Mouse (Mus musculus): ENCODE data around the gene C9orf72.
A peak's percentile ranks its signal among the peaks of the same experiment; 100 is the strongest.

The C9orf72 gene

DNA sequence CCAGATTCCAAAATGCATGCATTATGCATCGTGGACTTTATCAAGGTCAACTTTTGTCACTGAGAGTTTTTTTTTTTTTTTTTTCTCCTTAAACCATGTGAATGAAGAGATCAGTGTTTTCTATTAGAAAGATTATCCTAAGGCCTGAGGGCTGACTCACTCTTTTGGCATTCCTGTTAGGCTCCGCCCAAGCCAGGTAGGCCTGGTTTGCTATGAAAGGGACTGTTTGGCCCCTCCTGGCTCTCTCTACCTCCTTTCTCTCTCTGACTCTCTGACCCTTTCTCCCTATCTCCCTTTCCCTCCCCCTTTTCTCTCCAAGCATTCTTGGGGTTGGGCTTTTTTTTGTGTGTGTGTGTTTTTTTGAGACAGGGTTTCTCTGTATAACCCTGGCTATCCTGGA, 50.4 kb downstream of the C9orf72 start:
- no peak for DNase-seq (ENCODE audit: low read depth)

GRCm38 (mm10) chr4:35173551-35173950, 52.4 kb downstream of the C9orf72 start:
- peak; percentile 74 for DNase-seq (ENCODE audit: low read depth)

- DNase-seq (ENCODE audit: low read depth) = no peak
Measured at GRCm38 (mm10) chr4:35172471-35172870, 53.5 kb downstream of the C9orf72 start.

DNA sequence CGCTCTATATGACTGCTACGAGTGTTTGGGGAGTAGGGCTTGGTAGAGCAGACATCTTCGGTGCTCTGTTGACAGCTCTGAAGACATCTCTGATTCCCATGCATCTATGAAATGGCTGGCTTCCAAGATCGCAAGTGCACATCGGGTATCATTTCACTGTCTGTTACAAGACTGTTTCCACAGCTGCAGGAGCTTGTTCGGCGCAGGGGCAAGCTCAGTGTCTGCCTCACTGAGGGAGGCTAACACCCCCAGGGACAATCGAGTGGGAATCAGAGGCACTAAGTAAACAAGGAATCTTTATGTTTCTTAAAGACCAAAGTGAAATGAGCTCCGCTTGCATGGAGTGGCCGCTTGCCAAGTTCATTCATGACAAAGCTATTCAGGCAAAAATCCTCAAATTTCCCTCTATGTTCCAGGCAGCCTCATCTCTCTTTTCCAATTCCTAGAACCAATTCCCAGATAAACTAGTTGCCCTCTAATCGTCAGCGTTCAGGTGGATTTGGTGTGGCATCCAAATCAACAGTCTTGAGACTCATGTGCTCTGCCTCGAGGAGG, 56.3 kb downstream of the C9orf72 start:
- peak; percentile 86 for DNase-seq (ENCODE audit: low read depth)

DNA sequence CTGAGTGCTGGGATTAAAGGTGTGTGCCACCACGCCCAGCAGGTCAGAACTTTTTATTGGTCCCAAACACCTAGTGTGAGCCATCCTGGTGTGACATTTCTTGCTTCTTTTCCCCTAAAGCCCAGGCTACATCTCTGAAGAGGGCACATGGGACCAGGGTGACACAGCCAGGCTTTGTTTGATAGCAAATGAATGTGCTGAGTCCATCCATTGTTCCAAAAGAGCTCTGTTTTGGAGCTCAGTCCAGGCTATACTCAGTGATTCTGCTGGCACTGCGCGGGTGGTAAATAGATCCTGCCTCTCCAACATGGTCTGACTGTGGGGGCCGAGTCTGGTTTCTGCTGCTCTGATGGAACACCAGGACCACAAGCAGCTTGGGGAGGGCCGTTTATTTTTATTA, 58.1 kb downstream of the C9orf72 start:
- no peak for DNase-seq (ENCODE audit: low read depth)

DNA sequence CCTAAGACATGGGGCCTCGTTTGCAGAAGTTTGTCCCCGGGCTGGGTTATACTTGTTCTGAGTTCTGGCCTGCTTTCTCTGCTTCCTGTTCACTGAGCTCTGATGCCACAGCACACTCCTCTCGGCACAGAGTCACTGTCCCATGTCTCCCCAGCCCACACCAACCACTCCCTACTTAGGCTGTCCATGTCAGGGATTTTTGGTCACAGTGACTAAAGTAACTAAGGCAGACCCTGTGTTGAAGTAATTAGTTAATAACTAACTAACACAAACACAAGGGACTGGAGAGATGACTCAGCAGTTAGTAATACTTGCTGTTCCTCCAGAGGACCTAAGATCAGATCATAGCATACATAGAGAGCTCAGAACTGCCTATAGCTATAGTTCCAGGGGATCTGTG, 60.0 kb downstream of the C9orf72 start:
- DNase-seq (ENCODE audit: low read depth) = no peak

GRCm38 (mm10) chr4:35165275-35165674, 60.7 kb downstream of the C9orf72 start:
- DNase-seq (ENCODE audit: low read depth) = no peak

GRCm38 (mm10) chr4:35157815-35158214, 68.2 kb downstream of the C9orf72 start:
- DNase-seq (ENCODE audit: low read depth) = no peak

DNA sequence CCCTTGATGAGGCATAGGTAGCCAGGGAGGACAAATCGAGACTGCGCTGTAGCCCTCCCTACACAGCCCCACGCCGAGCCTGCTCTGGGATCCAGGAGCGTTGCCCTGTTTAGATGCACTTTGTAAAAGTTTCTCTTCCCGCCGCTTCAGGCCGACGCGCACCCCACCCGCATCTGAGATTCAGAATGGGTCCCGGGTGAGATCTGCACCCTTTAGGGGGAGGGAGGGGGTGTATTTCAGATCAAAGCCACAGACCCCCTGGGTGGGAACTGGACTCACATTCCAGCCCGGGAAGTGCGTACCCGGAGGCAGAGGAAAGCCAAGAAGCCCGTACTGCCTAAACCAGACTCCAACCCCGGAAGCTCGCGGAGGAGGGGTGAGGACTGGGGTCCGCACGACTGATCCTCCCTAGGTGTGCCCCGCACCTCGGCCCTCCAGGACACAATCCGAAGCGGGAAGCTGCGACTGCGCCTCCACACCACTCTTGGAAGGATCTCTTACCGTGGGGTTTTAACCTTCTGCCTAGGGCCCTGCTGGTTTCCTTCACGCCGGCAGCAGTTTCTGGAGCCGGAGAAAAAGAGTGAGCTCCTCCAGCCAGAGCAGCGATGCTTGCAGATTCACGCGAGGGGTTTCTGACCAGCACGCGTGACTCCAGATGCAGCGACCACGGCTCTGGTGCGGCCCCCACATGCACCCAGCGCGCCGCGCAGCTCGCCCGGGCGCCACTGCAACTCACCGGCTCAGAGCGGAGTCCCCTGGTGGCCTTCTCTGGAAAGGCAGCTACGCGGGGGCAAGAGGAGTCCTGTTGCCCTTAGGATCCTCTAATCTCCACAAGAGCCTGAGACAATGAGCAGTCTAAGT, 69.0 kb downstream of the C9orf72 start, which contains the start of gene Mob3b:
Mob3b (minus strand) TSS at position 734 of the 861 bp plus-strand sequence.
- peak; percentile 84 for DNase-seq (ENCODE audit: low read depth)

DNA sequence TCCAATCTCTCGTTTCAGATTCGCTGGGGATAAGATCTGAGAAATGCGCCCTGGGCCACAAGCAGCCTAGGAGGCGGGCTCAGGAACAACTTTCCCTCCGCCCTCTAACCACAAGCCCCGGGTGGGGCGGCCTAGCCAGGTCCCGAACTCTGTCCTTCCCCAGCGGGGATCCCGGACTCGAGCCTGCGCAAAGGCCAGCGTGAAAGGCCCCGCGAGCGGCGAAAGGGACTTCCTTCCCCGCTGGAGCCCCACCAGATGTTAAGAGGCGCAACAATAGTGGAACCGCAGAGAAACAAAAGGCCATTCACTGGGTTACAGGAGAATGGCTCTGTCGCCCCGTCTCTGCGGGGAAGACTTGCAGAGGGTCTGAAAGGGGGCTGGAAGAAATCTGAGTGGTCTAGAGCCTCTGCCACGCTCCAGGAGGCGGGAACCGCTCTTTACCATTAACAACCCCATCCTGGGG, 69.8 kb downstream of the C9orf72 start:
- peak; percentile 39 for DNase-seq (ENCODE audit: low read depth)

DNA sequence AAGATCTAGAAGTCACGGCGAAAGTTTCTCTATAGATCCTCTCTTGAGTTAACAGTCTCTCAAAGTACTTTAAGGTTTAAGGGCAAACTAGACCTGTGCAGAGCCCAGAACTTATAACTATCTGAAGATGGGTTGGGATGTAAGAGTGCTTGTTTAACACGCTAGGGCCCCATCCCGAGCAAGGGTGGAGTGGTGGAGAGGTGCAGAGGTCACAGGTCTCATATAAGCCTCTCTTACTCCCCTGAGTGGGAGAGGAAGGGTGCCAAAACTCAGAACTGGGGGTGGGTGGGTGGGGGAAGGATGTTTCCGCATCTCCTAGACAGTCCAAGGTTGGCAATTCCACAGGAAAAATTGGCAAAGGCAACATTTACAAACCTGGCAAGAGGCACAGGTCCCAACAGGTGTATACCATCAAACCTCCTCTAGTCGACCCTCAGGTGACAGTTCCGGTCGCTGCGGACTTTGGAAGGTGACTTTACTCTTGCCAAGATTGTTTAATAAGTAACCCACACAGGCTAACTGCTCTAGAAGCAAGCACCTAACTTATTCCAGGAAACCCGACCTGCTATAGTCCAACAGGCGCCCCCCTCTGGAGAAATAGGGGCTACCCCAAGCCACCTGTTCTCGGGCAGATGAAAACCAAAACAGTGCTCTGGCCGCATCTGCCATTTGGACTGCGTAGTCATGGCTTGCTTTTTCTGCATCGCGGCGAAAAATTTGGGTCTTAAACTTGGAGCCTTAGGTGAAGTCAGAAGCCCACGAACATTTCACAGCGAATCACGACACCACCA, 70.6 kb downstream of the C9orf72 start:
- peak; percentile 13 for DNase-seq (ENCODE audit: low read depth)

DNA sequence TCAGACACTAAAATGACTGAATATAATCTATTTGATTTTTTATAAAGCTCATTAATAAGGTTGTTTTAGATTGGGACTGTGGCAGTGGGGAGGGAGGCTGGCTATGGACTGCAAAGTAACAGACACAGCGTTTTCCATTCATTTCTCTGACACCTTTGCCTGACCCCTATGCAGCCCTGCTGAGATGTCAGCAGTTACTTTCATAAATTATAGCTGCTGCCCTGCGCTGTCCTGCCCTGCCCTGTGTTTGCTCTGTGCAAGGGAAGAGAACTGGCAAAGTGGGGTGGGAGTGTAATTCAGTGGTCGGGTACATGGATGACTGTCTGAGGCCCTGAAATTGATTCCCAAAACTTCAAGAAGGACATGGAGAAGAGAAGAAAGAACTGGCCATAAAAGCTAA, 71.9 kb downstream of the C9orf72 start:
- no peak for DNase-seq (ENCODE audit: low read depth)

DNA sequence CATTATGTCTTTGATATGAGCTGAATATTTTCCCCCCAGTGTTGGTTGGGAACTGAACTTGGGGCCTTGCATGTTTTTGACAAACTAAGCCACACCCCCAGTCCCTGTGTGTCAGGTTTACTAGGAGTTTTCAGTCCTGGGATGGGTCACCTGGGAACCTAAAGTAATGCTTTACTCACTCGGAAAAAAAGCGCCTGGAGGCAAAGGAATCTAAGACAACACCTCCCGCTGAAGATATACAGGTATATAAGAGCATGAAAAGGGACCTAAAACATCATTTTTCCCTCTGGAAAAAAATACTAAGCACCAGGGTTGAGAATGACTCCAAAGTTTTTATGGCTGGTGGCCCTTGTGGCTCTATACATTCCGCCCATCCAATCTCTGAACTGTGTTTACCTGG, 74.2 kb downstream of the C9orf72 start, which contains the start of gene Ifnk:
Ifnk (plus strand) TSS at position 301 of the 400 bp plus-strand sequence.
- DNase-seq (ENCODE audit: low read depth) = no peak

DNA sequence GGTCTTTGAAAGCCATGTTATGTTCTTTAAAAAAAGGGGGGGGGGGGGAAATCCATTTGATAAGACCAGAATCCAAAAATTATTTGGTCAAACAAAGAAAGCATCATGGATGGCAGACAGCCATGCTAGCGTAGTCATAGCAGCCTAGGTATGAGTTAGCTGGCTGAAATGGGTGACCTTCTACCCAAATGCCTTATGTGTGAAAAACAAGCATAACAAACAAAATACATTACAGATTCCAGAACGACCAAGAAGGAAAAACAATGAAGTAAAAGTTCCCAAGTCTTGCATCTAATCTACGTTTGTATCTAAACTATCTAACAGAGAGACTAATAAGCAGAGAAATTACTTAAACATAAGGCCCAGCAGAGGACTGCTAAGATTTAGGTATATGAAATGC, 75.3 kb downstream of the C9orf72 start:
- DNase-seq (ENCODE audit: low read depth) = peak; percentile 11

GRCm38 (mm10) chr4:35148326-35148725, 77.6 kb downstream of the C9orf72 start:
- no peak for DNase-seq (ENCODE audit: low read depth)

DNA sequence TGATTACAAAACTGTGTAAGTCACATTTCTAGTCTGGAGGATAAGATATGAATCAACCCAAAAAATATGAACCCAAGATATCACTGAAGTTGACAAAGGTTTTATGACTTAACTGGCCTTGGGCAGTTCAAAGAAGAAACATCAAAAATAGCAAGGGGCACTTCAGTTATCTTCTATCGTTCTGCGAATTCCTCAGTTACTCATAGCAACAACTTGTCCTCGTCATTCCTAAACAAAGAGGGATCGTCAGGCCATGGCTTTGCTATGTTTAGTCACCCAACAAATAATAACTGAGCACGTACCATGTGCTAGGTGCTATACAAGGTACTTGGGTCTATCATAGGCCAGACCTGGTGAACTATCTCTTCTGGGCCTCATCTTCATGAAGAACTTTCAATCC, 79.4 kb downstream of the C9orf72 start:
- no peak for DNase-seq (ENCODE audit: low read depth)

DNA sequence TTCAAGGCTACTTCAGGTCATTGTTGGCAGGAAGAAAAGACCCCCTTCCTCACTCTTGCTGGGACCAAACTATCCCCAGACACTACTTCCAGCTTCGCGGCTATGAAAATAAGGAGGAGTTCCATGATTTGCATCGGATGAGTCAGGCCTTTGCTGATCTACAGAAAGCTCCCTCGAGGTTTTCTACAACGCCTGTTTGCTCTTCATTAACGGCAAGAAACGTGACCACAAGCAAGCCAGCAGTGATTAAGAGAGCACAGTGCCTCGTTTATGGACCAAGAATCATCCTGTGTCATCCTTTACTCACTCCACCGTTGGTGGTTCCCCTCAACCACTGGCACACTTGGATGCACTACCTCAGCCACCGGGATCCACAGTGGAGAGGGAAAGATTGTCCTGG, 80.2 kb downstream of the C9orf72 start:
- no peak for DNase-seq (ENCODE audit: low read depth)

GRCm38 (mm10) chr4:35143472-35144102, 82.4 kb downstream of the C9orf72 start:
- DNase-seq (ENCODE audit: low read depth) = no peak

Measured in NIH3T3 (cell line).